Mouse (Mus musculus): ENCODE measurements around the gene Trim65. TPM values are rescaled to one million over a fixed set of nuclear protein-coding genes. Genes with fewer than 3 reads are reported as not detected.

The Trim65 gene
- polyA plus RNA-seq, 1 experiment = 3.4 TPM

DNA sequence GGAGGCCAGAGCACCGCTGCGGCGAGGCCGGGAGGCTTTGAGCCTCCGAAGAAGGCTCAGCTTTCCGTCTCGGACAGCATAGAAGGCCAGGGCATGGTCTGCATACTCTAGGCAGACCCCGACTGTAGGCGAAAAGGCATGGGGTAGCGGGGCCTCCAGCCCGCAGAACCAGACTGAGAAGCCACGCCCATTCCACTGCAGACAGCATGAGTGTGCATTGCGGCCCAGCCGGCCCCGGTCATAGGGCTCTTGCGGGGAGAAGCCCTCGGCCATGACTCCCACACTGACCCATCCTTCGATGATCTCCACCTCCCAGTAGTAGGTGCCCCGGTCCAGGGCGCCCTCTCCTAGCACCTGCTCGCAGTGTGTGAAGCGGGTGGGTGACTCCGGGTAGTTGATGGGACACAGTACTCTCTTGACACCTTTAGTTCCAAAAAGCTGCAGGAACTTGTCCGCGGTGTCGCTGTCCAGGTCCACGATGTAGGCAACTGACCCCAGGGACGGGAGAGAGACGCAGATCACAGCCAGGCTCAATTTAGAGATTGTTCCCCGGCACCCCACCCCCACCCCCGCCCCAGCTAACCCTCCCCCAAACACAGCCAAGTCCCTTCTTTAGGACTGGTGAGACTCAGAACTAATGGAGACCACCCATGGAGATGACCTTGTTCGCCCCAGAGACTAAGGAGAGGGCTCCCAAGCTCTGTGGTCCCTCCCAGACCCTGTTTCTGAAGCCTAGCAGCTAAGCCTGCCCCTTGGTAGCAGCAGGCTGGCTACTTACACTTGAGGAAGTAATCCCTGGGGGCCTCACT is 24.6 kb downstream of the Trim65 start:
- TF ChIP-seq POLR2A (IDR thresholded peaks at IDR 0.05; ENCODE audit: borderline replicate concordance, extremely low read depth, insufficient read depth, insufficient read length, poor library complexity, severe bottlenecking) = no peak
- TF ChIP-seq CTCF (IDR thresholded peaks at IDR 0.05; ENCODE audit: borderline replicate concordance, extremely low read depth, insufficient read depth, insufficient read length) = no peak
- no peak for DNase-seq (ENCODE audit: low read depth)

DNA sequence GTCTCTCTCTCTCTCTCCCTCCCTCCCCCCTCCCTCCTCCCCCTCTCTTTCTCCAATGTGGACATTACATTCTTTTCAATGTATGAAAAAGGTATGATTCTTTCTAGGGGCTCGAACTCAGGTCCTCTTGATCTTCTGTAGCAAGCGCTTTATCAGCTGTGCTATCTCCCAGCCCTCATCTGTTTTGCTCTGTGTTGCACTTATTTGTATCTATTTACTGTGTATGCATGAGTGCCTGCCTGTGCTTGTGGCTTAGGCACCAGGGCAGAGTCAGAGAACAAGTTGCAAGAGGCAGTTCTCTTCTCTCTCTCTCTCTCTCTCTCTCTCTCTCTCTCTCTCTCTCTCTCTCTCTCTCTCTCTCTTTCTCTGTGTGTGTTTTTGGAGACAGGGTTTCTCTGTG is 25.9 kb downstream of the Trim65 start:
- TF ChIP-seq POLR2A (IDR thresholded peaks at IDR 0.05; ENCODE audit: borderline replicate concordance, extremely low read depth, insufficient read depth, insufficient read length, poor library complexity, severe bottlenecking) (no peak), CTCF (IDR thresholded peaks at IDR 0.05; ENCODE audit: borderline replicate concordance, extremely low read depth, insufficient read depth, insufficient read length) (no peak)
- no peak for DNase-seq (ENCODE audit: low read depth)

DNA sequence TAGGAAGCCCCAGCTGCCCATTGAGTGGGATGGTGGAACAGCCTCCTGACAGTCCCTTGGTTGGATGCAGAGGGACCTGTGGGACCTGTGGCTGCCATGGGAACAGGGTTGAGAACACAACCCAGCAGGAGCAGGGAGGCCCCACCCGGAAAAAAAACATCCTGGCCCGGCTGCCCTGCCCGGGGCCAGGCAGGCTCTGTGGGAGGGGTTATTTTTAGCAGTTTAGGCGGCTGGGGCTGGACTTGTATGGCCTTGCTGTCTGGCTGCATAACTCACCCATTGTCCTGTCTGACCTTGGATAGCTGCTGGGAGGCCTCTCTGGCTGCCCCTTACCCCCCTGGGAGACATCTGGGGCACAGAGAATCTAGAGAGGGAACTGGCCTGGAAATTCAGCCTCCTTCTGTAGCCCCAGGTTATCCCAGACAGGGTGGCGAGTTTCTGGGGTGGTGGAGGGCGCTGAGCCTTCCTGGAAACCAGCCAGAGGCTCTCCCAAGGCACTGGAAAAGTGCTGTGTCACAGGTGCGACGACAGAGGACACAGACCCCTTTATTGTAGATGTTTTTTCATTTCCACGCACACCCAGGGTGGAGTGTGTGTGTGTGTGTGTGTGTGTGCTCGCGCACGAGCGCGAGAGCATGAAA is 26.8 kb downstream of the Trim65 start:
- peak; percentile 47 for DNase-seq (ENCODE audit: low read depth)
- no peak for TF ChIP-seq POLR2A (IDR thresholded peaks at IDR 0.05; ENCODE audit: borderline replicate concordance, extremely low read depth, insufficient read depth, insufficient read length, poor library complexity, severe bottlenecking)
- no peak for TF ChIP-seq CTCF (IDR thresholded peaks at IDR 0.05; ENCODE audit: borderline replicate concordance, extremely low read depth, insufficient read depth, insufficient read length)

DNA sequence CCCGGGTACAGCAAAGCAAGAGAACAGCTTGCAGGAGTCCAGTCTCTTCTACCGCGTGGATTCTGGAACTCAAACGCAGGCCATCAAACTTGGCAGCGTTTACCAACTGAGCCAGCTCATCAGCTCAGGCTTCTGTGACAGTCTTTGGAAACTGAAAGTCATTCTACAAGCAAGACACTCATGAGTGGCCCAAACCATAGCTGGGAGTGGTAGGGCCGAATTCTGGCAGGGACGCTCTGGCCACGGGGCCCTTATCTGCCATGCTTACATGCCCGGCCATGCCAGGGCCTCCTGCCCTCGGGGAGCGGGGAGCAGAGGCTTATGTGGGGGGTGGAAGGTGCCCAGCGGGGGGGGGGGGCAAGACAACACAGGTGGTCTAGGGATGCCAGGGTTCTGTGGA is 27.4 kb downstream of the Trim65 start:
- no peak for DNase-seq (ENCODE audit: low read depth)
- TF ChIP-seq POLR2A (IDR thresholded peaks at IDR 0.05; ENCODE audit: borderline replicate concordance, extremely low read depth, insufficient read depth, insufficient read length, poor library complexity, severe bottlenecking) (no peak), CTCF (IDR thresholded peaks at IDR 0.05; ENCODE audit: borderline replicate concordance, extremely low read depth, insufficient read depth, insufficient read length) (no peak)

DNA sequence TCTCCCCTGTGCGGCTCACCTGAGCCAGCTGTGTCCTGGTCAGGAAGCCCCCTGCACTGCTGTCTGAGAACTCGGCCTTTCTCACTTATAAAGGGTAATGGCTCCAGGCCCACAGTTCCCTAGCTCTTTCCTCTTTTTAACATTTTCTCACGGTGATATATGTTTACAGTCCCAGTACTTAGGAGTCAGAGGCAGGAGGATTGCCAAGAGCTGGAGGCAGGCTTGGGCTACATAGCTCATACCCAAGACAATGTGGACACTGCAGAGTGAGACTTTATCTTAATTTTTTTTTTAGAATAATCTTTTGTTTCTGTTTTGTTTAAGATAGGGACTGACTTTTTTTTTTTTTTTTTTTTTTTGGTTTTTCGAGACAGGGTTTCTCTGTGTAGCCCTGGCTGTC is 28.5 kb downstream of the Trim65 start:
- no peak for TF ChIP-seq POLR2A (IDR thresholded peaks at IDR 0.05; ENCODE audit: borderline replicate concordance, extremely low read depth, insufficient read depth, insufficient read length, poor library complexity, severe bottlenecking)
- no peak for TF ChIP-seq CTCF (IDR thresholded peaks at IDR 0.05; ENCODE audit: borderline replicate concordance, extremely low read depth, insufficient read depth, insufficient read length)
- DNase-seq (ENCODE audit: low read depth) = peak; percentile 73

DNA sequence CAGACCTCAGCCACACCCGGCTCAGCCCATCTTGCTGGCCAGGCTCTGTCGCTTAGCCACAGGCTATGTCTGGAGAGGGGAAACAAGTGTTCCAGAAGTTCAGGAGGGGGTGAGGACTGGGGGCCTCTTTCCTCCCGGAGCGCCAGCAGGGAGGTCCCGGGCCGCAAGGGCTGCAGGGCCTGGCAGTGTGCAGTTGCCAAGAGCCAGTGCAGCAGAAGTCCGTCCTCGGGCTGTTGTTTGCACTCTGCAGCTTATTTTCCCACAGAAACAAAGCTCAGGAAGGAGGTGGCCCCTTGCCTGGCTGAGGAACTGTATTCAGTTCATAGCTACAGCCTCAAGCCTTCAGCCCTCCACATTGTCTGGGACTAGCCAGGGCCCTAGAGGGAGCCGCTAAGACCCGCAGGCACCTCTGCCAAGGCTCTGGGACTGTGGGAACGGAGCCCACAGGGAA is 29.0 kb downstream of the Trim65 start:
- peak; percentile 92 for DNase-seq (ENCODE audit: low read depth)
- TF ChIP-seq CTCF (IDR thresholded peaks at IDR 0.05; ENCODE audit: borderline replicate concordance, extremely low read depth, insufficient read depth, insufficient read length) = no peak
- TF ChIP-seq POLR2A (IDR thresholded peaks at IDR 0.05; ENCODE audit: borderline replicate concordance, extremely low read depth, insufficient read depth, insufficient read length, poor library complexity, severe bottlenecking) = no peak

DNA sequence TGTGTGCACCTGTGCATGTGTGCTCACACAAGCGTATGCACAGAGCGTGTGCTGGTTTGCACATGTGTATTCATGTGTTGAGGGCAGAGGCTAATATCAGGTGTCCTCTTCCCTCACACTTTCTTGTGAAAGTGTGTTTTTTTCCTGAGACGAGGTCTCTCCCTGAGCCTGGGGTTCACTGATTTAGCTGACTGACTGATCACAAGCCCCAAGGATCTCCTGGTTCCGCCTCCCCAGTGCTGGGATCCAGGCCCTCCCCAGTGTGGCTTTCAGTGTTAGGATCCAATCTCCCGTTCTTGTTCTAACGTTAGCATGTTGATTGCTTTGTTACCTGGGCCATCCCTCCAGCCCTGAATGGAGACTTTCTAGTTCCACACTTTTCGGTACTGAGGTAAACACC is 30.1 kb downstream of the Trim65 start:
- DNase-seq (ENCODE audit: low read depth) = no peak
- no peak for TF ChIP-seq POLR2A (IDR thresholded peaks at IDR 0.05; ENCODE audit: borderline replicate concordance, extremely low read depth, insufficient read depth, insufficient read length, poor library complexity, severe bottlenecking)
- TF ChIP-seq CTCF (IDR thresholded peaks at IDR 0.05; ENCODE audit: borderline replicate concordance, extremely low read depth, insufficient read depth, insufficient read length) = no peak

DNA sequence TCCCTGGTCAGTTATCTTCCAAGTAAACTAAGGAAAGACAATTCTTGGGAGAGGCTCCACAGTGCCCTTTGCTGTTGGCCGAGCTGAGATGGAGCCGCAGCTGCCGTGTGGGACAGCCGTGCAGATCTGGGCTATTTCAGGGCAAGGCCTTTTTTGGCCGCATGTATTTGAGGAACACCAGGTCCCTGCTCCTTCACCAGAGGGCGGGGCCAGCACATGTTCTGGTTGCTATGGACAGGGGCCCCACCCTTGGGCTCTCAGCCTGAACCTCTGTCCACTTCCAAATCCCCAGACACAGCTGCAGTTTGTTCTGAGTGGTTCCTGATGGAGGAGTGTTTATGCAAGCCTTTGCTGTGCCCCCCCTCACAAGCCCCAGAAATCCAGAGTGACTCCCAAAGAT is 30.5 kb downstream of the Trim65 start:
- DNase-seq (ENCODE audit: low read depth) = no peak
- no peak for TF ChIP-seq CTCF (IDR thresholded peaks at IDR 0.05; ENCODE audit: borderline replicate concordance, extremely low read depth, insufficient read depth, insufficient read length)

DNA sequence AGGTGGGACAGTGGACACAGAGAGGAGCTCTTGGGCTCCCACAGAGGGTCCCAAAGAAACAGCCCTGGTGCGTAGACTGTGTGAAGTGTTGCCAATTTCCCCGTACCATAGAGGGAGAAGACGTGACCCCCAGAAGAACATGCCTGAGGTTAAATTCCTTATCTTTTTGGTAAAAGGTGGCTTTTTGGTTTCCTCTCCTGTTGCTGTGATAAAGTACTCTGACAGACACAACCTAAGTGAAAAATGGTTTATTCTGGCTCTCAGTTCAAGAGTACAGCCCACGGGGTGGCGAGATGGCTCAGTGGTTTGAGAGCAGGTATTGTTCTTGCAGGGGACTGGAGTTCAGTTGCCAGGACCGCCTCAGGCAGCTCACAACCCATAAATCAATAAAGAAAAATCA is 31.5 kb downstream of the Trim65 start:
- TF ChIP-seq POLR2A (IDR thresholded peaks at IDR 0.05; ENCODE audit: borderline replicate concordance, extremely low read depth, insufficient read depth, insufficient read length, poor library complexity, severe bottlenecking) (no peak), CTCF (IDR thresholded peaks at IDR 0.05; ENCODE audit: borderline replicate concordance, extremely low read depth, insufficient read depth, insufficient read length) (no peak)
- no peak for DNase-seq (ENCODE audit: low read depth)

DNA sequence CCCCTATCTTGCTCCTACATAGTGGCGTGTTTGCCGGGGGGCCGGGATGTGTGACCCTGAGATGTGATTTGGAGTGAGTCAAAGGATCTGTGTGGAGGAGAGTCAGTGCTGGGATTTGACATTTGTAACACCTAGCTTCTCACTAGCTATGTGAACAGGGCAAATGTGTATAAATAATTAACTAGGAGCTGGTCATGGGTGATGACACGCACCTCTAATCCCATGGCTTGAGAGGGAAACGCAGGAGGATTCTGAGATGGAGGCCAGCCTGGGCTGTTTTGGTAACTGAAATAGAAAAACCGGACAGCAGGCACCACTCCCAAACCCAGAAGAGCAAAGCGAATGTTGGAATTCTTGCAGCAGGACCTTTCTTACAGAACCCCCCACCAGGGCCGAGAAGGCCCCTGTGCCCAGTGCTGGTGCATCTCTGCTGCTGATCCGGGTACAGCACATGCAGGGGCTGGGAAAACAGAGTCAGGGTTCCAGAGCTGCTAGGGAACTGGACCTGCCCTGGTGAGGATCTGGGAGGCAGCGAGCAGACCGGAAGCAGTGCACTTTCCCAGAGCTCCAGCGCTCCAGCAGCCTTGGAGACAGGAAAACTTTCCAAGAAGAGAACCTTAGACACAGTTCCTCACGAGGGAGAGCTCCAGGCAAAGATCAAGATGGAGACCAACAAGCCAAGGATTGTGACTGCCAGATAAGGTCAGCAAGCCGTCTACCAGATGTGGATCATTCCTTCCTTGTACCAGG is 32.0 kb downstream of the Trim65 start:
- no peak for DNase-seq (ENCODE audit: low read depth)
- TF ChIP-seq CTCF (IDR thresholded peaks at IDR 0.05; ENCODE audit: borderline replicate concordance, extremely low read depth, insufficient read depth, insufficient read length) = no peak
- no peak for TF ChIP-seq POLR2A (IDR thresholded peaks at IDR 0.05; ENCODE audit: borderline replicate concordance, extremely low read depth, insufficient read depth, insufficient read length, poor library complexity, severe bottlenecking)

All from brain, embryonic 14.5 days (tissue).